Mouse (Mus musculus) neural tube, embryonic 14.5 days (tissue): ENCODE results near the gene Ipo8. TPM values are rescaled to one million over a fixed set of nuclear protein-coding genes. Genes with fewer than 3 reads are reported as not detected.
A peak's percentile ranks its signal among the peaks of the same experiment; 100 is the strongest.

Experiments
- ATAC-seq: fragments of 200-750 bp; cut with Nextera tagmentation; 2 replicates; pipeline ENCODE4 v1.8.0; 2017; ENCODE audit warnings: low read depth, mild to moderate bottlenecking, moderate TSS enrichment, moderate library complexity
- H3K27ac ChIP-seq: fragments of 300-500 bp; sonication (generic); 2 replicates; pipeline ENCODE4 v1.5.1; 2014; ENCODE audit warnings: low read depth, mild to moderate bottlenecking, control low read depth, low read length, moderate library complexity, mixed read lengths
- H3K27me3 ChIP-seq: fragments of 300-500 bp; sonication (generic); 2 replicates; pipeline ENCODE4 v1.6.1; 2014; ENCODE audit warnings: low read length; ENCODE audit not compliant: control insufficient read depth, insufficient read depth
- H3K36me3 ChIP-seq: fragments of 300-500 bp; sonication (generic); 2 replicates; pipeline ENCODE4 v1.6.1; 2014; ENCODE audit warnings: low read length, mixed read lengths; ENCODE audit not compliant: control insufficient read depth, insufficient read depth
- H3K4me1 ChIP-seq: fragments of 300-500 bp; sonication (generic); 2 replicates; pipeline ENCODE4 v1.6.1; 2014; ENCODE audit warnings: low read length; ENCODE audit not compliant: control insufficient read depth, insufficient read depth
- H3K4me2 ChIP-seq: fragments of 300-500 bp; sonication (generic); 2 replicates; pipeline ENCODE4 v1.6.1; 2014; ENCODE audit warnings: mild to moderate bottlenecking, low read depth, low read length, control low read depth
- H3K4me3 ChIP-seq: fragments of 300-500 bp; sonication (generic); 2 replicates; pipeline ENCODE4 v1.5.1; 2014; ENCODE audit warnings: low read depth, low read length, control low read depth, mixed read lengths
- H3K9ac ChIP-seq: fragments of 300-500 bp; sonication (generic); replicated peaks from 2 replicates; pipeline ENCODE4 v1.6.1; 2014; ENCODE audit warnings: low read depth, mild to moderate bottlenecking, control low read depth, low read length, mixed read lengths
- H3K9me3 ChIP-seq: fragments of 300-500 bp; sonication (generic); 2 replicates; pipeline ENCODE4 v1.6.1; 2016; ENCODE audit warnings: low read length; ENCODE audit not compliant: control insufficient read depth
- WGBS: fragments of 180-500 bp; shearing (Covaris S2); extraction: QIAGEN DNeasy Blood & Tissue Kit; methylation state at CpG from one replicate; pipeline ENCODE4 v1.1.7; 2014; 5-methylcytosine and 5-hydroxymethylcytosine counted together
- polyA plus RNA-seq: library from polyadenylated mRNA; unstranded; fragments of >200 nt; fragmentation: Nextera tagmentation; extraction: Ambion mirVana; gene quantifications from 2 replicates; pipeline ENCODE4 v1.2.1, GENCODE M21; 2014

Gene Ipo8
- polyA plus RNA-seq, 1 experiment from 2014 or later, result 21.2 TPM

DNA sequence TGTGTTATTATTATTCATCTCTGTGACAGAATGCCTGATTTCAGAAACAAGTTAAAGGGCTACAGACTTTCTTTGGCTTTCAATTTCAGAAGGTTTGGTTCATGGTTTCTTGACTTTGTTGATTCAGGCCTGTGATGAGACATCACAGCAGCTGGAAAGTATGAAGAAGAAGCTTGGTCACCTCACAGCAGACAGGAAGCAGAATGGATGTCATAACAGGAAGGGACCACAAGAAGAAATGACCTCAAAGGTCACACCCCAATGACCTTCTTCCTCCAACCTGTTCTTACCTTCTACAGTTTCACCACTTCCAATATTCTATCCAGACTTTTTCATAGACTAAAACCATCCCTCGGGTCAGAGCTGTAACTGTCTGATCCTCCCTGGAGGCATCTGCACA is 94.9 kb downstream of the Ipo8 start:
- H3K27ac ChIP-seq, result no peak overlapping the region
- H3K4me3 ChIP-seq, result no peak overlapping the region
- H3K27me3 ChIP-seq, result no peaks in the 10 kb centered on the region
- H3K4me1 ChIP-seq, result no peaks in the 10 kb centered on the region
- ATAC-seq, result no peak
- no peak overlapping the region for H3K4me2 ChIP-seq
- no peak overlapping the region for H3K9ac ChIP-seq
- no peaks in the 10 kb centered on the region for H3K36me3 ChIP-seq
- no peaks in the 10 kb centered on the region for H3K9me3 ChIP-seq
- WGBS, result 83% methylated on average over 1 of the region's 1 CpGs

DNA sequence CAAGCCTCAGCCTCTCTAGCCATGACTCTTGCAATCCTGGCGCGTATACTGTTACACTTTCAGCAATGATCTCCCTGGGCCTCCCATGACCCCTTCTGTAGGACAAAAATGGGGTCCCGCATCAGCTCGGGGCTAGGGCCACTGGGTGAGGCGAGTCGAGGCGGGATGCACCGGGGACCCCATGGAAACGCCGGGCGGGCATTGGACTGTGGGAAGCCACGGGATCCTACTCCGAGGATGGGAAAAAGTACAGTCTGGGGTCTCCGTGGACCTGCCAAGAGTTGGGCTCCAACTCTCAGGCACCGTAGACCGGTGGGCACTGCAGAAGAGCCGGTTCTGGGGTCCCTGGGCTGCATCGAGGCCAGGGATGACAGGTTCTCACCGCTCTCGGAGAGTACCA is 97.3 kb downstream of the Ipo8 start:
- 92% methylated on average over 20 of the region's 20 CpGs for WGBS
- Histone ChIP-seq H3K27ac (no peak overlapping the region), H3K36me3 (no peaks in the 10 kb centered on the region), H3K9me3 (no peaks in the 10 kb centered on the region), H3K4me1 (no peaks in the 10 kb centered on the region), H3K27me3 (no peaks in the 10 kb centered on the region), H3K9ac (no peak overlapping the region), H3K4me2 (no peak overlapping the region), H3K4me3 (no peak overlapping the region)
- no peak for ATAC-seq

DNA sequence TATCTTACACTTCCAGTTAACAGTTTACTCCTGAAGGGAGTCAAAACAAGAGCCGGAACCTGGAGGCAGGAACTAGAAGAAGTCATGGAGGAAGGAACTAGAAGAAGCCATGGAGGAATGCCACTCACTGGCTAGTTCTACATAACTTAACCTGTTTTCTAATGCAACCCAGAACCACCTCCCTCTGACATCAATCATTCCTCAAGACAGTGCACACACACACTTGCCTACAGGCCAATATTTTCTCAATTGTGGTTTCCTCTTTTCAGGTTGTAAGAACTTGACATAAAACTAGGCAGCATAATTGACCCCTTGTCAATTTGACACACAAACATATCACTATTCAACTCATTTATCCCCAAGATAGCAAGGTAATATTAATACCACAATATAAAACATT is 98.3 kb downstream of the Ipo8 start:
- WGBS, result 100% methylated on average over 1 of the region's 1 CpGs
- H3K27me3 ChIP-seq, result no peaks in the 10 kb centered on the region
- no peak overlapping the region for H3K4me3 ChIP-seq
- H3K4me2 ChIP-seq, result no peak overlapping the region
- no peak overlapping the region for H3K9ac ChIP-seq
- H3K4me1 ChIP-seq, result no peaks in the 10 kb centered on the region
- H3K36me3 ChIP-seq, result no peaks in the 10 kb centered on the region
- H3K9me3 ChIP-seq, result no peaks in the 10 kb centered on the region
- no peak for ATAC-seq
- no peak overlapping the region for H3K27ac ChIP-seq

DNA sequence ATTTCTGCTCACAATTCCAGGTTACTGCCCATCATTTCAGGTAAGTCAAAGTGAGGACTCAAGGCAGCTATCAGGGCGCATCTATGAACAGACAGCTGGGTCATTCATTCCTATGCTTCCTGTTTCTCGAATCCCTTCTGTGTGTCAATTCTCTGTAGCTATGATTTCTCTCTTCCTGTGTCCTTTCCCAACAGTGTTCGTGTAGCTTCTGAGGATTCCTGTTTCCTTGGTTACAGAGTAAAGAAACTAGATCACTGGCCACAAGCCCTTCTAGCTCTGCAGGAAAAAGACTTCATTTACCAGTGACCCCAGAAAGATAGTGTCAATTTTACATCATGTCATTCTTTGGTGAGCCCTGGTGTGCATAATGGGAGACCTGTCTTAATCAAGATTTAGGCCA is 102.7 kb downstream of the Ipo8 start:
- H3K9me3 ChIP-seq, result no peaks in the 10 kb centered on the region
- H3K27me3 ChIP-seq, result no peaks in the 10 kb centered on the region
- H3K4me2 ChIP-seq, result no peak overlapping the region
- H3K27ac ChIP-seq, result peak overlapping the region; percentile 2; the same call in 1 of the 2 replicates
- H3K4me3 ChIP-seq, result no peak overlapping the region
- no peaks in the 10 kb centered on the region for H3K36me3 ChIP-seq
- no peak for ATAC-seq
- no peak overlapping the region for H3K9ac ChIP-seq
- WGBS, result 59% methylated on average over 3 of the region's 3 CpGs
- no peaks in the 10 kb centered on the region; the same call in 1 of the 2 replicates for H3K4me1 ChIP-seq

DNA sequence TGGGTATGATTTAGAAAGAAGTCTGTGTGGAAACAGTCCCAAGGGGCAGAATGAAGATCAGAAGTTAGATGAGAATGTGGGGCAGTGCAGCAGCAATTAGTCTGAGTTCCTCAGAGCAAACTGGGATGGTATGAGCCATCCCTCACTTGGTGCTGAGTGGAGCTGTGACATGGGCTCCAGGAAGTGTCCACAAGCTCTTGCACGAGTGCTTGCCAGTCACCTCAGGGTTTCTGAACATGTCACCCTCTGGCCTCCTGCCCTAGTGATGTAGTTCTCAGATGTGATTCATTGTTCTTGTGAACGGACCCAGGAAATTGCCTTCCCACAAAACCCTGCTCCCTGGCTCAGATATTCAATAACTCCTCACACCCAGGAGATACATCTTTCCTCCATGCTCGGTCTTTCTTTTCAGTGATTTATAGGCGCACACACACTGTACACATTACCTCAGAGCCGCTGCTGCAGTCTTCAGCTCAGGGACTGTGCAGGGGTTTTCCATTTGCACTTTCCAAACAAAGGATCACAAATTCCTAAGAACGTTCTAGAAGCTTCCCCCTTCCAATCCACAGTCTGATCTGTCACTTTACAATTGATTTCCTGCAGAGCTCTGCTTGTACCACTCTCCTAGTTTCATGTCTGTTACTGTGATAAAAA is 103.3 kb downstream of the Ipo8 start:
- H3K4me2 ChIP-seq, result no peak overlapping the region
- H3K27me3 ChIP-seq, result no peaks in the 10 kb centered on the region
- H3K9ac ChIP-seq, result no peak overlapping the region
- H3K9me3 ChIP-seq, result no peaks in the 10 kb centered on the region
- H3K4me3 ChIP-seq, result no peak overlapping the region
- 39% methylated on average over 6 of the region's 6 CpGs for WGBS
- no peaks in the 10 kb centered on the region; the same call in 1 of the 2 replicates for H3K4me1 ChIP-seq
- ATAC-seq, result peak; percentile 70
- H3K27ac ChIP-seq, result peak overlapping the region; percentile 2; the same call in 1 of the 2 replicates
- no peaks in the 10 kb centered on the region for H3K36me3 ChIP-seq

DNA sequence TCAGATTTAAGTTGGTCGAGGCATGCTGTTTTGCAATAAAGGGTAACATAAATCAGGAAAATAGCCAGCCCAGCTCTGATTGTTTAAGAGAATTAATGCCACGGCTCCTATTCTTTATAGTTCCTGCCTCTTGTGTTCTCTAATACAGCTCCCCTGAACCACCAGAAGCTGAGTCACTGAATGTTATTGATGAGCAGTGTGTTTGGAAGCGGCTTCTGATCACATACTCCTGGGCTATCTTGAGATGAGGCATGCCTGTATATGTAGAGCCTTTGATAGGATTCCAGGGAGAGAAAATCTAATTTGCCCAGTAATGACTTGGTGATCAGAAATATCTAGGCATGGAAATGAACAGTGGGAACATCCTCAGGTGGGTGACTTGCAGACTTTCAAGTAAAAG is 106.8 kb downstream of the Ipo8 start:
- no peaks in the 10 kb centered on the region for H3K9me3 ChIP-seq
- H3K9ac ChIP-seq, result no peak overlapping the region
- peak; percentile 62; the same call in 1 of the 2 replicates for ATAC-seq
- no peaks in the 10 kb centered on the region; the same call in 1 of the 2 replicates for H3K4me1 ChIP-seq
- H3K27ac ChIP-seq, result no peak overlapping the region
- H3K27me3 ChIP-seq, result no peaks in the 10 kb centered on the region
- no peak overlapping the region for H3K4me3 ChIP-seq
- no peak overlapping the region for H3K4me2 ChIP-seq
- WGBS, result 9% methylated on average over 3 of the region's 3 CpGs
- no peaks in the 10 kb centered on the region for H3K36me3 ChIP-seq

Other genes with a start within 250 kb of the Ipo8 start
- gene Caprin2, start 64.8 kb upstream of the Ipo8 start, polyA plus RNA-seq, result 9.1 and 10.2 TPM in 2 replicates
- gene Sinhcaf, start 115.0 kb upstream of the Ipo8 start, polyA plus RNA-seq, result 35.5 and 56.0 TPM in 2 replicates